20 mouse cellular contexts compared by ENCODE assay signal in the genomic region with DNA sequence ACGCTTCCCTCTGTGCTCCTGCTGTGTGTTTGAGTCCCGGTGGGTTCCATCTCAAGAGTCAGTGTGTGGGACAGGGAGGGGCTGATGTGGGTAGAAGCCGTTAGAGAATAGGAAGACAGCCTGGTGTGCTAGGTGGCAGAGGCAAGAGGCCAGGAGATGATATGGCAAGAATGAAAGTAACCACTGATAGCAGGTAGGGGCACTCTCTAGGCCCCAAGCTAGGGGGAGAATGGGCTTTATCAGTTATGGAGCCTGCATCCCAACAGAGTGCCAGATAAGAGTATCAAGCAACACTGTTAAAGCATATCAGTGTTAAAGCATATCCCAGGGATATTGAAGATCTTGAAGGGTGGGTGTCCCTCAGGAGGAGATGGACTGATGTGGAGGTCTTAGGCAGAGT. TPM values are rescaled to one million over a fixed set of nuclear protein-coding genes. Genes with fewer than 3 reads are reported as not detected.
DNase-seq lines count a peak whose midpoint lies in the region; ATAC-seq and TF ChIP-seq lines count a peak whose summit lies in the region.
"Had no signal": no experiment of that assay in that cellular context is flagged by ENCODE, and none has a peak within 500 bp of the region (broad histone marks: within the 10 kb centered on the region; RNA-seq: fewer than 3 reads in every experiment).

No protein-coding gene starts in this region.

- peak; percentile 43 to 75; a peak in 3 of 4 replicates for TF ChIP-seq EP300 in MEL (IDR thresholded peaks at IDR 0.05; ENCODE audit: low read depth in 1 of 2, low read length in 2 of 2)

- H3K4me1 ChIP-seq in kidney, adult 2 months (ENCODE audit: control insufficient read depth, insufficient read depth, low read length) = peaks cover 8% of the 10 kb centered on the region
- peaks cover 4 to 5% of the 10 kb centered on the region in 2 experiments for H3K4me1 ChIP-seq in MEL (ENCODE audit: control insufficient read depth in 1 of 2, insufficient read depth in 2 of 2, low read length in 2 of 2)
- peaks cover 24% of the 10 kb centered on the region for H3K4me1 ChIP-seq in liver, embryonic 13.5 days (replicated peaks)
- H3K4me1 ChIP-seq: embryonic facial prominence, embryonic 13.5 days; forebrain, embryonic 12.5 days; hindbrain, embryonic 12.5 days had no signal

- peak; percentile 57 for ATAC-seq in liver, embryonic 13.5 days (ENCODE audit: low read depth)
- 0 out of 2 replicates have a peak, but pooled peaks have one; percentile 5 for ATAC-seq in megakaryocyte progenitor cell, adult 5-6 weeks (replicated peaks; ENCODE audit: poor library complexity)
- ATAC-seq: forebrain, embryonic 16.5 days; hindbrain, embryonic 16.5 days; inflammation-experienced regulatory T-cells, adult 6 months had no signal

- H3K9ac ChIP-seq in MEL (ENCODE audit: control insufficient read depth, low read depth, low read length, poor library complexity, severe bottlenecking) = no peak overlapping the region
- H3K9ac ChIP-seq in liver, embryonic 13.5 days = no peak overlapping the region
- H3K9ac ChIP-seq: embryonic facial prominence, embryonic 13.5 days; forebrain, embryonic 12.5 days; heart, embryonic 13.5 days; hindbrain, embryonic 12.5 days had no signal

- no peak for TF ChIP-seq RAD21 in MEL (IDR thresholded peaks at IDR 0.05; ENCODE audit: low read depth, low read length)

- peak; percentile 0 for DNase-seq in kidney, adult 2 months
- DNase-seq in kidney, adult 8-10 months = no peak
- no peak for DNase-seq in MEL (ENCODE audit: low read depth, low spot score)
- no peak for DNase-seq in liver, embryonic 13.5 days
- no peak for DNase-seq in urinary bladder, postnatal 14 days (ENCODE audit: low spot score)
- no peak for DNase-seq in lung, postnatal 4 days
- DNase-seq in thymus, postnatal 14 days = no peak
- DNase-seq: adrenal gland, postnatal 36 days; cerebellum, adult 8-10 months; gastrocnemius, postnatal 14 days; heart, postnatal 36 days had no signal

- WGBS in kidney, adult 2 months = 77% methylated on average over 3 of the region's 3 CpGs
- WGBS in liver, embryonic 13.5 days (ENCODE audit: insufficient replicate concordance) = 30% methylated on average over 3 of the region's 3 CpGs

- H3K27ac ChIP-seq in kidney, adult 2 months (ENCODE audit: insufficient read depth, low read depth, low read length) = no peak overlapping the region
- no peak overlapping the region for H3K27ac ChIP-seq in MEL (ENCODE audit: control insufficient read depth, low read depth, low read length)
- no peak overlapping the region; the same call in 1 of the 2 replicates for H3K27ac ChIP-seq in liver, embryonic 13.5 days
- H3K27ac ChIP-seq: embryonic facial prominence, embryonic 13.5 days; forebrain, embryonic 12.5 days; heart, embryonic 13.5 days; hindbrain, embryonic 12.5 days had no signal

- no peaks in the 10 kb centered on the region; the same call in 1 of the 2 replicates for H3K36me3 ChIP-seq in kidney, adult 2 months (ENCODE audit: control insufficient read depth, insufficient read depth, low read length)
- peaks cover 2 to 4% of the 10 kb centered on the region in 2 experiments; a peak in 2 of 4 replicates for H3K36me3 ChIP-seq in MEL (ENCODE audit: control insufficient read depth in 1 of 2, insufficient read depth in 2 of 2, low read length in 2 of 2)
- H3K36me3 ChIP-seq in liver, embryonic 13.5 days = peaks cover 80% of the 10 kb centered on the region

- no peaks in the 10 kb centered on the region for H3K9me3 ChIP-seq in MEL (replicated peaks; ENCODE audit: insufficient read depth, low read length)
- no peaks in the 10 kb centered on the region for H3K9me3 ChIP-seq in liver, embryonic 13.5 days (replicated peaks)
- H3K9me3 ChIP-seq: embryonic facial prominence, embryonic 13.5 days; forebrain, embryonic 12.5 days; heart, embryonic 13.5 days; hindbrain, embryonic 12.5 days had no signal

- H3K27me3 ChIP-seq in kidney, adult 2 months (replicated peaks; ENCODE audit: control insufficient read depth, insufficient read depth, low read length) = no peaks in the 10 kb centered on the region
- no peaks in the 10 kb centered on the region for H3K27me3 ChIP-seq in MEL (ENCODE audit: control insufficient read depth in 1 of 2, insufficient read depth in 2 of 2, low read length in 2 of 2)
- no peaks in the 10 kb centered on the region for H3K27me3 ChIP-seq in liver, embryonic 13.5 days
- H3K27me3 ChIP-seq: CH12.LX; embryonic facial prominence, embryonic 13.5 days; forebrain, embryonic 12.5 days; heart, embryonic 13.5 days; hindbrain, embryonic 12.5 days had no signal

- TF ChIP-seq CTCF in kidney, adult 2 months (conservative IDR thresholded peaks at IDR 0.05; ENCODE audit: insufficient read depth, insufficient read length, low read depth, low read length) = no peak
- no peak for TF ChIP-seq CTCF in MEL (IDR thresholded peaks at IDR 0.05 in 2 of 3, conservative IDR thresholded peaks at IDR 0.05 in 1 of 3; ENCODE audit: control insufficient read depth in 1 of 3, insufficient read depth in 1 of 3, low read depth in 2 of 3, low read length in 3 of 3, poor library complexity in 1 of 3, severe bottlenecking in 1 of 3)

- TF ChIP-seq POLR2A in kidney, adult 2 months (IDR thresholded peaks at IDR 0.05; ENCODE audit: low read depth, low read length) = no peak
- TF ChIP-seq POLR2A in MEL (IDR thresholded peaks at IDR 0.05; ENCODE audit: control insufficient read depth in 1 of 2, insufficient read depth in 1 of 2, low read depth in 1 of 2, low read length in 2 of 2, poor library complexity in 1 of 2) = no peak

- peaks cover 5% of the 10 kb centered on the region; the same call in 1 of the 2 replicates for H3K79me2 ChIP-seq in MEL (ENCODE audit: control insufficient read depth, insufficient read depth, low read length, poor library complexity)

- no peak overlapping the region for H3K4me3 ChIP-seq in kidney, adult 2 months (ENCODE audit: insufficient read depth, low read depth, low read length)
- H3K4me3 ChIP-seq in MEL (ENCODE audit: control insufficient read depth in 1 of 2, insufficient read depth in 1 of 2, low read depth in 2 of 2, low read length in 2 of 2) = no peak overlapping the region
- no peak overlapping the region for H3K4me3 ChIP-seq in liver, embryonic 13.5 days (replicated peaks)
- H3K4me3 ChIP-seq: embryonic facial prominence, embryonic 13.5 days; forebrain, embryonic 12.5 days; heart, embryonic 13.5 days; hindbrain, embryonic 12.5 days had no signal

- peak overlapping the region; percentile 23 for H3K4me2 ChIP-seq in liver, embryonic 13.5 days
- H3K4me2 ChIP-seq: embryonic facial prominence, embryonic 13.5 days; forebrain, embryonic 12.5 days; heart, embryonic 13.5 days; hindbrain, embryonic 12.5 days had no signal

TF ChIP-seq in MEL, 35 proteins besides CTCF, POLR2A, EP300 and RAD21 (continues in another document):
- TF ChIP-seq JUND (IDR thresholded peaks at IDR 0.05; ENCODE audit: low read depth, low read length) = no peak
- TF ChIP-seq E2F4 (IDR thresholded peaks at IDR 0.05; ENCODE audit: borderline replicate concordance, low read depth, low read length) = no peak
- 0 out of 2 replicates have a peak, but pooled peaks have one; percentile 47 for TF ChIP-seq ETS1 (IDR thresholded peaks at IDR 0.05; ENCODE audit: low read depth, low read length)
- TF ChIP-seq GATA1 (IDR thresholded peaks at IDR 0.05; ENCODE audit: low read depth, low read length) = peak; percentile 55; the same call in 1 of the 2 replicates
- TF ChIP-seq MYB (IDR thresholded peaks at IDR 0.05; ENCODE audit: low read depth, low read length) = peak; percentile 40; the same call in 1 of the 2 replicates

RNA-seq across cellular contexts. Expression of a gene that starts 6.3 kb away (rescaled TPM):
- 0.64 and 0.72 TPM in 2 replicates for polyA plus RNA-seq in kidney, adult 2 months (2012; rRNA removed)
- total RNA-seq in MEL (2012; rRNA removed) = 0.52 and 0.62 TPM in 2 replicates
- polyA plus RNA-seq in MEL (2012; ENCODE audit: insufficient read depth in 1 of 2, insufficient read length in 2 of 2, low read depth in 1 of 2, low replicate concordance in 2 of 2, missing spikeins in 1 of 2) = 10 to 100 TPM in 1 of 2 experiments, 1 to 10 TPM in 1; 1.1 to 54.9 TPM
- polyA plus RNA-seq in liver, embryonic 13.5 days (2015; fragmentation: Nextera tagmentation; extraction: Ambion mirVana) = 0.05 and 0.09 TPM in 2 replicates
- total RNA-seq in megakaryocyte progenitor cell, adult 5-6 weeks (2015) = 0.07 and 0.10 TPM in 2 replicates
- total RNA-seq in megakaryocyte progenitor cell, adult 5-6 weeks (2017) = 0.17 TPM in 2 replicates

RNA-seq across cellular contexts. Expression of a gene that starts 9.7 kb away (rescaled TPM):
- 123 and 174 TPM in 2 replicates for polyA plus RNA-seq in kidney, adult 2 months (2012; rRNA removed)
- total RNA-seq in MEL (2012; rRNA removed) = 43.4 and 56.8 TPM in 2 replicates
- polyA plus RNA-seq in MEL (2012; ENCODE audit: insufficient read depth in 1 of 2, insufficient read length in 2 of 2, low read depth in 1 of 2, low replicate concordance in 2 of 2, missing spikeins in 1 of 2) = 10 to 100 TPM in 1 of 2 experiments, not detected in 1; 60.3 TPM
- polyA plus RNA-seq in liver, embryonic 13.5 days (2015; fragmentation: Nextera tagmentation; extraction: Ambion mirVana) = 1.8 and 2.4 TPM in 2 replicates
- 9.6 and 9.9 TPM in 2 replicates for total RNA-seq in megakaryocyte progenitor cell, adult 5-6 weeks (2015)
- 12.8 and 13.0 TPM in 2 replicates for total RNA-seq in megakaryocyte progenitor cell, adult 5-6 weeks (2017)

RNA-seq across cellular contexts. Expression of a gene that starts 12.4 kb away (rescaled TPM):
- polyA plus RNA-seq in kidney, adult 2 months (2012; rRNA removed) = 46.2 and 53.1 TPM in 2 replicates
- 10.9 and 14.0 TPM in 2 replicates for total RNA-seq in MEL (2012; rRNA removed)
- 10 to 100 TPM in 1 of 2 experiments, not detected in 1; 22.6 TPM for polyA plus RNA-seq in MEL (2012; ENCODE audit: insufficient read depth in 1 of 2, insufficient read length in 2 of 2, low read depth in 1 of 2, low replicate concordance in 2 of 2, missing spikeins in 1 of 2)
- polyA plus RNA-seq in liver, embryonic 13.5 days (2015; fragmentation: Nextera tagmentation; extraction: Ambion mirVana) = 8.4 and 10.2 TPM in 2 replicates
- total RNA-seq in megakaryocyte progenitor cell, adult 5-6 weeks (2015) = 7.6 and 7.8 TPM in 2 replicates
- 8.8 and 9.2 TPM in 2 replicates for total RNA-seq in megakaryocyte progenitor cell, adult 5-6 weeks (2017)

RNA-seq across cellular contexts. Expression of a gene that starts 12.5 kb away (rescaled TPM):
- 26.0 and 28.9 TPM in 2 replicates for polyA plus RNA-seq in kidney, adult 2 months (2012; rRNA removed)
- 78.9 and 82.5 TPM in 2 replicates for total RNA-seq in MEL (2012; rRNA removed)
- 10 to 100 TPM in 1 of 2 experiments, not detected in 1; 96.8 TPM for polyA plus RNA-seq in MEL (2012; ENCODE audit: insufficient read depth in 1 of 2, insufficient read length in 2 of 2, low read depth in 1 of 2, low replicate concordance in 2 of 2, missing spikeins in 1 of 2)
- 40.0 and 41.9 TPM in 2 replicates for polyA plus RNA-seq in liver, embryonic 13.5 days (2015; fragmentation: Nextera tagmentation; extraction: Ambion mirVana)
- total RNA-seq in megakaryocyte progenitor cell, adult 5-6 weeks (2015) = 26.8 and 47.5 TPM in 2 replicates
- total RNA-seq in megakaryocyte progenitor cell, adult 5-6 weeks (2017) = 28.5 and 35.9 TPM in 2 replicates

RNA-seq across cellular contexts. Expression of a gene that starts 17.4 kb away (rescaled TPM):
- 98.0 and 115 TPM in 2 replicates for polyA plus RNA-seq in kidney, adult 2 months (2012; rRNA removed)
- not detected in 2 replicates for total RNA-seq in MEL (2012; rRNA removed)
- polyA plus RNA-seq in MEL (2012; ENCODE audit: insufficient read depth in 1 of 2, insufficient read length in 2 of 2, low read depth in 1 of 2, low replicate concordance in 2 of 2, missing spikeins in 1 of 2) = under 1 TPM in 1 of 2 experiments, not detected in 1; 0.46 TPM
- polyA plus RNA-seq in liver, embryonic 13.5 days (2015; fragmentation: Nextera tagmentation; extraction: Ambion mirVana) = 5.6 and 6.8 TPM in 2 replicates
- not detected in 2 replicates for total RNA-seq in megakaryocyte progenitor cell, adult 5-6 weeks (2015)
- not detected in 2 replicates for total RNA-seq in megakaryocyte progenitor cell, adult 5-6 weeks (2017)
